Comparison of ENCODE assay signal across 7 mouse cellular contexts in genomic region chr17:26780750-26781571, GRCm38 (mm10). TPM values are rescaled to one million over a fixed set of nuclear protein-coding genes. Genes with fewer than 3 reads are reported as not detected.
DNase-seq lines count a peak whose midpoint lies in the region; ATAC-seq and TF ChIP-seq lines count a peak whose summit lies in the region.

Gene Bnip1 (plus strand): TSS chr17:26781066.

- peak; percentile 78 for DNase-seq in gastrocnemius, postnatal 14 days
- peak; percentile 83 to 86 for DNase-seq in left cerebral cortex, postnatal 10 days (ENCODE audit: extremely low spot score in 1 of 2, low spot score in 2 of 2)
- peak; percentile 82 for DNase-seq in right cerebral cortex, postnatal 25 days

- intact Hi-C loops in gastrocnemius, postnatal 14 days (cut with DNase I; ENCODE audit: low total_unique reads): no loop called here
- intact Hi-C loops in left cerebral cortex, postnatal 10 days (cut with DNase I): loop anchor here (5.0 to 10.0 kb wide), 3 partner anchors 64 to 316 kb away; partner anchors contain the start of genes Atp6v0e and Crebrf

- H3K4me1 ChIP-seq in cortical plate, adult 2 months (ENCODE audit: control insufficient read depth, insufficient read depth, low read length): peaks cover 2% of the 10 kb centered on the region; the same call in 1 of the 2 replicates

- peak within 1 kb of the TSS; percentile 58 for H3K4me3 ChIP-seq in cortical plate, adult 2 months (ENCODE audit: insufficient read depth, low read length)

- no peak for TF ChIP-seq CTCF in cortical plate, adult 2 months (IDR thresholded peaks at IDR 0.05; ENCODE audit: extremely low read depth, insufficient read depth, low read length)

- H3K27ac ChIP-seq in cortical plate, adult 2 months (ENCODE audit: insufficient read depth, low read length): no peak within 1 kb of the TSS; the same call in 1 of the 2 replicates

- peak; percentile 55; the same call in 1 of the 2 replicates for TF ChIP-seq POLR2A in cortical plate, adult 2 months (IDR thresholded peaks at IDR 0.05; ENCODE audit: extremely low read depth, insufficient read depth, low read length)

- peak; percentile 65 for ATAC-seq in activated CD4-positive, CD25-positive, alpha-beta regulatory T cell, adult 4 months
- peak; percentile 72 for ATAC-seq in inflammation-experienced regulatory T-cells, adult 6 months
- peak; percentile 51 for ATAC-seq in megakaryocyte-erythroid progenitor cell, adult 5-6 weeks (replicated peaks; ENCODE audit: low FRiP score, low TSS enrichment, poor library complexity, severe bottlenecking)

RNA-seq across cellular contexts. Expression of gene Bnip1, which starts in this region (rescaled TPM):
- 10 to 100 TPM; 32.6 to 41.1 TPM for polyA plus RNA-seq in activated CD4-positive, CD25-positive, alpha-beta regulatory T cell, adult 4 months (2017; shearing (Covaris generic))
- 40.3 and 42.8 TPM in 2 replicates for polyA plus RNA-seq in cortical plate, adult 2 months (2012; rRNA removed)
- 10 to 100 TPM; 18.7 to 22.5 TPM for total RNA-seq in gastrocnemius, postnatal 14 days (2021)
- 10 to 100 TPM; 37.8 to 39.2 (median 38.1) TPM for polyA plus RNA-seq in inflammation-experienced regulatory T-cells, adult 6 months (2017; shearing (Covaris generic))
- 10 to 100 TPM; 34.2 to 38.4 TPM for total RNA-seq in left cerebral cortex, postnatal 10 days (2021)
- total RNA-seq in megakaryocyte-erythroid progenitor cell, adult 5-6 weeks (2014; fragmentation: Nextera tagmentation): 60.6 and 68.9 TPM in 2 replicates
- total RNA-seq in megakaryocyte-erythroid progenitor cell, adult 5-6 weeks (2017): 49.6 and 59.8 TPM in 2 replicates
